Mouse (Mus musculus) heart, embryonic 10.5 days (tissue): Measurements from ENCODE around the gene Commd7. TPM values are rescaled to one million over a fixed set of nuclear protein-coding genes. Genes with fewer than 3 reads are reported as not detected.
A peak's percentile ranks its signal among the peaks of the same experiment; 100 is the strongest.

Source experiments
- DNase-seq: peaks from one replicate; pipeline ENCODE4 v3.0.0-alpha.2; 2017; ENCODE audit warnings: low spot score
- H3K27ac ChIP-seq: fragments of 300-500 bp; sonication (generic); 2 replicates; pipeline ENCODE4 v1.5.1; 2016; ENCODE audit warnings: mild to moderate bottlenecking
- H3K27me3 ChIP-seq: fragments of 300-500 bp; sonication (generic); 2 replicates; pipeline ENCODE4 v1.6.1; 2016; ENCODE audit warnings: mild to moderate bottlenecking; ENCODE audit not compliant: poor library complexity, insufficient read depth, severe bottlenecking
- H3K36me3 ChIP-seq: fragments of 300-500 bp; sonication (generic); 2 replicates; pipeline ENCODE4 v1.6.1; 2016; ENCODE audit warnings: mild to moderate bottlenecking, moderate library complexity
- H3K4me1 ChIP-seq: fragments of 300-500 bp; sonication (generic); 2 replicates; pipeline ENCODE4 v1.6.1; 2016; ENCODE audit warnings: mild to moderate bottlenecking
- H3K4me3 ChIP-seq: fragments of 300-500 bp; sonication (generic); 2 replicates; pipeline ENCODE4 v1.5.1; 2016; ENCODE audit warnings: mild to moderate bottlenecking, moderate library complexity
- H3K9me3 ChIP-seq: fragments of 300-500 bp; sonication (generic); 2 replicates; pipeline ENCODE4 v1.6.1; 2016; ENCODE audit warnings: mild to moderate bottlenecking, moderate library complexity
- WGBS: fragments of 180-500 bp; shearing (Covaris S2); methylation state at CpG from one replicate; pipeline ENCODE4 v1.1.7; 2016; 5-methylcytosine and 5-hydroxymethylcytosine counted together
- polyA plus RNA-seq: library from polyadenylated mRNA; unstranded; fragments of >200 nt; fragmentation: Nextera tagmentation; extraction: Ambion mirVana; gene quantifications from 2 replicates; pipeline ENCODE4 v1.2.1, GENCODE M21; 2016

Gene Commd7
- polyA plus RNA-seq, 1 experiment from 2014 or later = 68.6 TPM

- peaks cover 35% of the 10 kb centered on the region for H3K4me1 ChIP-seq
These were observed 35.0 kb downstream of the Commd7 start for GRCm38 (mm10) chr2:153597626-153598025.

DNA sequence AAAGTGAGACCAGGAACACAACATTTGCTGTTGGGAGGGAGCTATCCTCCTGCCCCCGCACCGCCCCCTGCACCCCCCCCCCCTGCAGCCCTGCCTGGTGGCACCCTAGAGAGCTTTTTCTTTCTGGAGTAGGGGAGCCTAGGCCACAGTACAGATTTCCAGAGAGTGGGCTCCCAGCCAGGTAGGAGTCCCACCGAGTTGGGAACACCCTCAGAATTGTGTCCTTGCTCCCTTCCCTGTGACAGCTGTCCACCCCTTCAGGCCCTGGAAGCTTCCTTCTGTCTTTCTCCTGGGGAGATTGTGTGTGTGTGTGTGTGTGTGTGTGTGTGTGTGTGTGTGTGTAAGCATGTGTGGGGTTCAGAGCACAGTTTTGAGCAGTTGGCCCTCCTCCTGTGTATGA, 35.6 kb downstream of the Commd7 start:
- H3K9me3 ChIP-seq = no peaks in the 10 kb centered on the region
- 81% methylated on average over 3 of the region's 3 CpGs for WGBS

More at GRCm38 (mm10) chr2:153597626-153598025, 35.0 kb downstream of the Commd7 start:
- H3K36me3 ChIP-seq = no peaks in the 10 kb centered on the region
- no peaks in the 10 kb centered on the region for H3K9me3 ChIP-seq
- WGBS = 75% methylated on average over 4 of the region's 4 CpGs
- H3K27me3 ChIP-seq = 0 out of 2 replicates have a peak, but pooled peaks cover 3% of the 10 kb centered on the region
- H3K27ac ChIP-seq = peak overlapping the region; percentile 4; the same call in 1 of the 2 replicates
- H3K4me3 ChIP-seq = no peak overlapping the region
- DNase-seq = no peak

DNA sequence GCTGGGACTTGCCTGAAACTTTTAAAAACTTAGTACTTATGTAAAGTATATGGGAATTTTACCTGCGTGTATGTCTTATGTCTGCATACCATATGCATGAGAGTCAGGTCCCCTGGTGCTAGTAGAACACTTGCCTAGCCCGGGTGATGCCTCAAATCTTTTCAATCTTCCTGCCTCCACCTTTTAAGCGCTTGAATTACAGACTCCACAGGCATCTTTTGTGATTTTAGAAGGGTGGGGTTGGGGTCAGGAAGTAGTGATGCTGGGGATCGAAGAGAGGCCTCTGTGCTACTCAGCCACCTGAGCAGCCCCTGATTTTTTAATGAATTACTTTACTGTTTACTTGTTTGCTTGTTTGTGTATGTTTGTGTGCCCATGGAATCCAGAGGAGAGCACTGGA, 37.6 kb downstream of the Commd7 start:
- no peak overlapping the region for H3K4me3 ChIP-seq
- DNase-seq = no peak
- H3K4me1 ChIP-seq = peaks cover 27% of the 10 kb centered on the region
- H3K27ac ChIP-seq = no peak overlapping the region
- no peaks in the 10 kb centered on the region for H3K9me3 ChIP-seq
- 0 out of 2 replicates have a peak, but pooled peaks cover 3% of the 10 kb centered on the region for H3K27me3 ChIP-seq
- no peaks in the 10 kb centered on the region for H3K36me3 ChIP-seq
- 52% methylated on average over 4 of the region's 4 CpGs for WGBS

More for the DNA sequence above, 35.6 kb downstream of the Commd7 start:
- H3K4me1 ChIP-seq = peaks cover 41% of the 10 kb centered on the region
- H3K4me3 ChIP-seq = no peak overlapping the region
- H3K27me3 ChIP-seq = 0 out of 2 replicates have a peak, but pooled peaks cover 3% of the 10 kb centered on the region
- H3K36me3 ChIP-seq = no peaks in the 10 kb centered on the region
- 0 out of 2 replicates have a peak overlapping the region, but pooled peaks have one; percentile 4 for H3K27ac ChIP-seq
- no peak for DNase-seq

DNA sequence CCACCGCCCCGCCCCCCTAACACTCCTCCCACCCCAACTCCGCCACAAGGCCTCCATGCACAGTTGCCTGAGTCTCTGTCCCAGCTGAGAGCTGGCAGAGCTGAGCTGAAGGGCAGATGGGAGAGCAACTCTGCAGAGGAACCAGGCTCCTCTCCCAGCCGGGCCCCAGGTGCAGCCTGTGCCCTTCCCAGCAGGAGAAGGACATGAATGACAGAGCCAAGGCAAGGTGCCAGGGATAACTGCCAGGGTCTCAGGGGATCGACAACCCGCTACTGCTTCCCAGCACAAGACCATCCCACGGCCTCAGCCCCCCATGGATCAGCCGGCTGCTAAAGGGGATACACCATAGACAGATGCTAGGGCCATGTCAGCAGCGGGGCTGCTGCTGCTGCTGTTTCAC, 39.4 kb downstream of the Commd7 start:
- Histone ChIP-seq H3K27ac (0 out of 2 replicates have a peak overlapping the region, but pooled peaks have one; percentile 2), H3K36me3 (no peaks in the 10 kb centered on the region), H3K4me3 (no peak overlapping the region), H3K9me3 (no peaks in the 10 kb centered on the region), H3K27me3 (0 out of 2 replicates have a peak, but pooled peaks cover 3% of the 10 kb centered on the region), H3K4me1 (peaks cover 25% of the 10 kb centered on the region)
- WGBS = 52% methylated on average over 9 of the region's 9 CpGs
- no peak for DNase-seq

DNA sequence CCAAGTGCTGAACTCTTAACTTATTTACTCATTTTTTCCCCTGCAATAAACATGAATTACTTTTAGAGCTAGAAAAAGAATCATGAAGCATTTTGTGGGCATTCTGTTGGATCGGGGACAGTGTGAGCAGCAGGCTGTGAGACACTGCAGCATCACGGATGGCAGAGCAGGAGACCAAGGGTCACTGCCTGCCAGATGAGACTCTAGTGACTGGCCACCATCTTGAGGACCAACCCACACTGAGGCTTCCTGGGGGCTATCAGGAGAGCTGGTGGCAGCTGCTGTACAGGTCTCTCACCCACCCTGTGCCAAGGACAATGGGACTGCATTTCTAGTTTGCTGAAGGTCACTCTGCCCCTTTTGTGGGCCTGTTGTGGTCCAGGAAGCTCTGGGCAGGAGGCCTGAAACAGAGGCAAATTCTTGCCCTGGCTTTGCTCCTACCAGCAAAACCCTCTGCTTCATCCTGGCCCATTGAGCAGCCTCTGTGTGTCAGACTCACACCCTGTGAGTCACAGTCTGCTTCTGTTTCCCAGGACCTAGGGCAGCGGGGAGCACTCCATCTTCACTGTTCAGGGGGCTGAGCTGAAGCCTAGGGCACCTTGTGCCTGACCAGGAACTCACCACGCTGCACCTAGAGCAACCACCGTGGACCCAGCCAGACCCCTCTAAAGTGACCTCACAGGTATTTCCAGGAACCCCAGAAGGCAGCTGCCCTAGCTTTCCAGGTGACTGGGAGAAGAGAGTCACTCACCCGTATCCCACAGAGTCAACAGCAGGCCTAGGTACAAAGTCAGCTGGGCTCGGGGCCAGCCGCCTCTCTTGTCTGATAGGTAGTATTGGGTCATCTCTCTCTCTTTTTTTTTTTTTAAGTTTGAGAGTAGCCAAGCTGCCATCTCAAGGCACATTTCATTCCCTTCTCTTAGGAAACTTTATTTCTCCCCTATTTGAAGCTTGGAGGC, 40.2 kb downstream of the Commd7 start:
- WGBS = 71% methylated on average over 8 of the region's 8 CpGs
- Histone ChIP-seq H3K4me1 (peaks cover 18% of the 10 kb centered on the region), H3K27me3 (0 out of 2 replicates have a peak, but pooled peaks cover 3% of the 10 kb centered on the region), H3K9me3 (no peaks in the 10 kb centered on the region), H3K27ac (peak overlapping the region; percentile 36; the same call in 1 of the 2 replicates), H3K4me3 (no peak overlapping the region), H3K36me3 (no peaks in the 10 kb centered on the region)
- DNase-seq = no peak

GRCm38 (mm10) chr2:153586515-153587174, 45.9 kb downstream of the Commd7 start:
- Histone ChIP-seq H3K27me3 (no peaks in the 10 kb centered on the region), H3K4me3 (peak overlapping the region; percentile 45), H3K4me1 (peaks cover 30% of the 10 kb centered on the region), H3K36me3 (no peaks in the 10 kb centered on the region), H3K9me3 (no peaks in the 10 kb centered on the region), H3K27ac (peak overlapping the region; percentile 76)
- 11% methylated on average over 15 of the region's 15 CpGs for WGBS
- DNase-seq = peak; percentile 94

GRCm38 (mm10) chr2:153585981-153586380, 46.6 kb downstream of the Commd7 start:
- Histone ChIP-seq H3K36me3 (no peaks in the 10 kb centered on the region), H3K4me1 (peaks cover 36% of the 10 kb centered on the region), H3K4me3 (peak overlapping the region; percentile 45), H3K9me3 (no peaks in the 10 kb centered on the region), H3K27me3 (no peaks in the 10 kb centered on the region), H3K27ac (peak overlapping the region; percentile 76)
- 63% methylated on average over 6 of the region's 6 CpGs for WGBS
- DNase-seq = no peak

- no peaks in the 10 kb centered on the region for H3K36me3 ChIP-seq
- DNase-seq = no peak
- no peak overlapping the region for H3K4me3 ChIP-seq
- WGBS = 75% methylated on average over 4 of the region's 4 CpGs
- no peaks in the 10 kb centered on the region for H3K27me3 ChIP-seq
- H3K27ac ChIP-seq = peak overlapping the region; percentile 70; the same call in 1 of the 2 replicates
- peaks cover 42% of the 10 kb centered on the region for H3K4me1 ChIP-seq
- no peaks in the 10 kb centered on the region for H3K9me3 ChIP-seq
These were observed 48.2 kb downstream of the Commd7 start for GRCm38 (mm10) chr2:153584396-153584795.

- no peaks in the 10 kb centered on the region for H3K36me3 ChIP-seq
- no peak overlapping the region for H3K4me3 ChIP-seq
- no peaks in the 10 kb centered on the region for H3K27me3 ChIP-seq
- WGBS = 39% methylated on average over 14 of the region's 14 CpGs
- H3K4me1 ChIP-seq = peaks cover 42% of the 10 kb centered on the region
- peak overlapping the region; percentile 70 for H3K27ac ChIP-seq
- DNase-seq = peak; percentile 92
- H3K9me3 ChIP-seq = no peaks in the 10 kb centered on the region
These were observed 48.9 kb downstream of the Commd7 start for GRCm38 (mm10) chr2:153583641-153584049.

DNA sequence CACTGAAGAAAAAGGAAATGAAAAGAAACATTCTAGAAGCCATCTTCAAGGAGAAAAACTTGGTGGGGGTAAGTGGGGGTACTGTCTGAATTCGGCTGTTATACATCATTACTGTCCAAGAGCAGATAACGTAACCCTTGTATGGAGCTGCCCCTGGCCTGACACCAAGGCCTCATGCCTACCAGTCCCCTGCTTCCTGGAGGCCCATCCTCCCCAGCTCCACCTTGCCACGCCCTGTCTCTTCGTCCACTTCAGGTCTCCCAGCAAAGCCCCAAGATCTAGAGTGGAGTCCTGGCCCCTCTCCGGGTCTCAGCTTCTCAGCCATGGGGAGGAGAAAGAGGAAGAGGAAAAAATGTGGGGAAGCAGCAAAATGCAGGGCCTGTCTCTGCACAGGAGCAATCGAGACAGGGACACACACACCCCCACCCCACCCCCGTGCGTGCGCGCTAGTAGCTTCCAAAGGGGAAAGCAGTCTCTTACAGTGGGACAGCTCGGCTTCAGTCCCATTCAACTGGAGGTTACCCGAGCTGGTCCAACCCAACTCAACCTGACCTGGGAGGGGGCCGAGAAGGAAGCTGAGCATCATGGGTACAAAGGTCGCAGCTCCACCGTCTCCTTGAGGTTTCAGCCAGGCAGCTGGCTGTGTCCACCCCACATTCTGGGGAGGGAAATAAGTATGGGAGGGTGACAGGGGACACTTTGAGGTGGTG, 49.5 kb downstream of the Commd7 start:
- peak overlapping the region; percentile 70 for H3K27ac ChIP-seq
- H3K4me3 ChIP-seq = no peak overlapping the region
- WGBS = 47% methylated on average over 15 of the region's 15 CpGs
- no peaks in the 10 kb centered on the region for H3K27me3 ChIP-seq
- peak; percentile 90 for DNase-seq
- peaks cover 43% of the 10 kb centered on the region for H3K4me1 ChIP-seq
- no peaks in the 10 kb centered on the region for H3K36me3 ChIP-seq
- no peaks in the 10 kb centered on the region for H3K9me3 ChIP-seq

DNA sequence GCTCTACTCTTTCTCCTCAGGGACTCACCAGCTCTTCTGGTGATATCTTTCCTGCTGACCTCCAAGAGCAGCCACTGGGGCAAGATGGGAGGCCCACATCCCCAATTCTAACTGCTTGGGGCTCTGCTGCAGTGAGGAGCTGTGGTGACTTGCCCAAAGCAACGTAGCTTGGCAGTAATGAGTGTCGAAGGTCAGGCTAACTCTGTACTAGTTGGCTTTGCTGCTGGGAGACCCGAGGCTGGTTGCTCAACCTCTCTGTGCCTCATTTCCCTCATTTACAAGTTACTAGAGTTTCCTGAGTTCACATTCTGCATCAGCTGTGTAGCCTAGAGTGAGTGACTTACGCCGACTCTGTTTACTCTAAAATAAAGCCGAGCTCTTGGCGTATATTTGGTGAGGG, 51.2 kb downstream of the Commd7 start:
- no peaks in the 10 kb centered on the region for H3K36me3 ChIP-seq
- WGBS = 89% methylated on average over 7 of the region's 7 CpGs
- DNase-seq = no peak
- H3K4me3 ChIP-seq = no peak overlapping the region
- no peaks in the 10 kb centered on the region for H3K27me3 ChIP-seq
- H3K4me1 ChIP-seq = peaks cover 50% of the 10 kb centered on the region
- H3K27ac ChIP-seq = peak overlapping the region; percentile 74
- H3K9me3 ChIP-seq = no peaks in the 10 kb centered on the region

GRCm38 (mm10) chr2:153580458-153580985, 52.1 kb downstream of the Commd7 start:
- Histone ChIP-seq H3K9me3 (no peaks in the 10 kb centered on the region), H3K27me3 (no peaks in the 10 kb centered on the region), H3K4me1 (peaks cover 47% of the 10 kb centered on the region), H3K27ac (peak overlapping the region; percentile 74), H3K36me3 (no peaks in the 10 kb centered on the region), H3K4me3 (no peak overlapping the region)
- no peak for DNase-seq
- 74% methylated on average over 4 of the region's 4 CpGs for WGBS
